ENCODE assay signal across 10 mouse cellular contexts in the genomic region with DNA sequence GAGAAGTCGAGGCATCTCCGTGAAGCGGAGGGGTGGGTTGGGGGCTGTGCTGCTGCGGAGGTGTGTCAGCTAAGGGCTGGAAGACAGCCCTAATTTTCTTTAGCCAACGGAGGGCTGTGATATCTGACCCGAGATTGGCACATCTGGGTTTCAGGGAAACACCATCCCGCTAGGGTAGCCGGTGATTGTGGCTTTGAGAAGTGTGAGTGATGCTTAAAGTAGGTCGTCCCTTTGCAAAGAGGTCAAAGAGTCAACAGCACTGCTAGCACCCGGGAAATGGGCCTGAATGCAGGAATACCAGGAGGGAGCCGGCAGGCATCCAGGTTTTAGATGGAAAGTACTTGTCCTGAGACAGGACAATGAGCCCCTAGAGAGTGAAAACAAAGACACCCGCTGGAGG. TPM values are rescaled to one million over a fixed set of nuclear protein-coding genes. Genes with fewer than 3 reads are reported as not detected.
A peak's percentile ranks its signal among the peaks of the same experiment; 100 is the strongest.
DNase-seq lines count a peak whose midpoint lies in the region; ATAC-seq and TF ChIP-seq lines count a peak whose summit lies in the region.
"Had no signal": no experiment of that assay in that cellular context is flagged by ENCODE, and none has a peak within 500 bp of the region (broad histone marks: within the 10 kb centered on the region; RNA-seq: fewer than 3 reads in every experiment).

No protein-coding gene starts in this region.

- H3K27me3 ChIP-seq in kidney, embryonic 14.5 days (ENCODE audit: control insufficient read depth, insufficient read depth, low read length): no peaks in the 10 kb centered on the region
- no peaks in the 10 kb centered on the region for H3K27me3 ChIP-seq in hindbrain, postnatal 0 days (ENCODE audit: insufficient read depth, low read length)
- H3K27me3 ChIP-seq in midbrain, embryonic 15.5 days (replicated peaks): no peaks in the 10 kb centered on the region

- WGBS in kidney, embryonic 14.5 days: 2% methylated on average over 12 of the region's 12 CpGs
- 4% methylated on average over 12 of the region's 12 CpGs for WGBS in hindbrain, postnatal 0 days
- WGBS in midbrain, embryonic 15.5 days: 4% methylated on average over 12 of the region's 12 CpGs

- no peak for DNase-seq in kidney, postnatal 14 days
- DNase-seq in hindbrain, postnatal 0 days (ENCODE audit: low spot score): no peak
- no peak for DNase-seq in right cerebral cortex, postnatal 4 days
- DNase-seq in adrenal gland, adult 18-20 months (ENCODE audit: low spot score in 2 of 2): no peak
- DNase-seq in left cerebral cortex, postnatal 10 days (ENCODE audit: extremely low spot score in 1 of 2, low spot score in 2 of 2): no peak

- no peaks in the 10 kb centered on the region for H3K36me3 ChIP-seq in kidney, embryonic 14.5 days (ENCODE audit: control insufficient read depth, insufficient read depth, low read length)
- H3K36me3 ChIP-seq in hindbrain, postnatal 0 days (ENCODE audit: insufficient read depth, low read length): no peaks in the 10 kb centered on the region
- no peaks in the 10 kb centered on the region for H3K36me3 ChIP-seq in midbrain, embryonic 15.5 days (replicated peaks)

- H3K9me3 ChIP-seq in kidney, embryonic 14.5 days (ENCODE audit: control insufficient read depth, low read length): no peaks in the 10 kb centered on the region
- no peaks in the 10 kb centered on the region for H3K9me3 ChIP-seq in hindbrain, postnatal 0 days (ENCODE audit: low read length)
- no peaks in the 10 kb centered on the region for H3K9me3 ChIP-seq in midbrain, embryonic 15.5 days

- peak; percentile 28; the same call in 1 of the 2 replicates for ATAC-seq in kidney, embryonic 14.5 days (ENCODE audit: low FRiP score, low TSS enrichment)
- peak; percentile 13 for ATAC-seq in common myeloid progenitor, adult 5-6 weeks (replicated peaks; ENCODE audit: low read depth, poor library complexity, severe bottlenecking)
- ATAC-seq in hindbrain, postnatal 0 days: no peak
- no peak for ATAC-seq in midbrain, embryonic 15.5 days (replicated peaks)
- ATAC-seq: Patski had no signal

- intact Hi-C loops in left cerebral cortex, postnatal 10 days (cut with DNase I): loop anchor here (5.0 kb wide), 1 partner anchor 73 kb away; no protein-coding TSS in a partner anchor

- H3K4me2 ChIP-seq in kidney, embryonic 14.5 days (replicated peaks; ENCODE audit: low read depth, low read length): peak overlapping the region; percentile 57
- H3K4me2 ChIP-seq in hindbrain, postnatal 0 days (ENCODE audit: low read depth, low read length): peak overlapping the region; percentile 44
- peak overlapping the region; percentile 40 for H3K4me2 ChIP-seq in midbrain, embryonic 15.5 days

- H3K27ac ChIP-seq in kidney, embryonic 14.5 days (ENCODE audit: low read depth, low read length): no peak overlapping the region
- no peak overlapping the region for H3K27ac ChIP-seq in hindbrain, postnatal 0 days
- H3K27ac ChIP-seq in midbrain, embryonic 15.5 days: no peak overlapping the region

- no peaks in the 10 kb centered on the region for H3K4me1 ChIP-seq in kidney, embryonic 14.5 days (ENCODE audit: control insufficient read depth, insufficient read depth, low read length)
- no peaks in the 10 kb centered on the region for H3K4me1 ChIP-seq in hindbrain, postnatal 0 days (ENCODE audit: insufficient read depth, low read length)
- H3K4me1 ChIP-seq in midbrain, embryonic 15.5 days: peaks cover 8% of the 10 kb centered on the region; the same call in 1 of the 2 replicates

- H3K9ac ChIP-seq in kidney, embryonic 14.5 days (ENCODE audit: low read depth, low read length): no peak overlapping the region
- H3K9ac ChIP-seq in hindbrain, postnatal 0 days (replicated peaks; ENCODE audit: low read length): no peak overlapping the region
- no peak overlapping the region for H3K9ac ChIP-seq in midbrain, embryonic 15.5 days

- TF ChIP-seq CTCF in hindbrain, postnatal 0 days (IDR thresholded peaks at IDR 0.05; ENCODE audit: low read depth): no peak

- H3K4me3 ChIP-seq in kidney, embryonic 14.5 days (ENCODE audit: low read length): peak overlapping the region; percentile 33
- H3K4me3 ChIP-seq in hindbrain, postnatal 0 days (ENCODE audit: low read length): peak overlapping the region; percentile 0; the same call in 1 of the 2 replicates
- peak overlapping the region; percentile 15 for H3K4me3 ChIP-seq in midbrain, embryonic 15.5 days
- H3K4me3 ChIP-seq: myocyte had no signal

RNA-seq across cellular contexts. Expression of a gene that starts 22.0 kb away (rescaled TPM):
- 0.86 and 0.95 TPM in 2 replicates for polyA plus RNA-seq in kidney, embryonic 14.5 days (2014; fragmentation: Nextera tagmentation; extraction: Ambion mirVana)
- total RNA-seq in common myeloid progenitor, adult 5-6 weeks (2017): 26.1 and 39.4 TPM in 2 replicates
- total RNA-seq in hindbrain, postnatal 0 days (2014; rRNA removed): 0.07 and 0.78 TPM in 2 replicates
- 0.31 and 0.40 TPM in 2 replicates for polyA plus RNA-seq in hindbrain, postnatal 0 days (2015; fragmentation: Nextera tagmentation; extraction: Ambion mirVana)
- polyA plus RNA-seq in midbrain, embryonic 15.5 days (2015; fragmentation: Nextera tagmentation; extraction: Ambion mirVana): 0.18 and 0.43 TPM in 2 replicates
- total RNA-seq in adrenal gland, adult 18-20 months (2021): under 1 TPM; 0.27 to 0.77 TPM
- total RNA-seq in left cerebral cortex, postnatal 10 days (2021): 1 to 10 TPM; 3.7 to 4.9 TPM
- polyA plus RNA-seq: myocyte, Patski had no signal

Comparison
In these comparisons a context has a peak if more than half of its experiments do, and no peak if none do; other contexts are left out.
1. ATAC-seq: peak in kidney, embryonic 14.5 days (single experiment) and common myeloid progenitor, adult 5-6 weeks (single experiment); none in hindbrain, postnatal 0 days (single experiment) and midbrain, embryonic 15.5 days (single experiment).
2. Peak in every context shown above with its lines, with median percentiles within 50 percentile points of each other: H3K4me2 ChIP-seq and H3K4me3 ChIP-seq.